Mouse (Mus musculus) liver (tissue): ENCODE measurements around the gene Ccdc180.

ENCODE experiments used
- DNase-seq: peaks from one replicate; pipeline ENCODE4 v3.0.0-alpha.2; 2020; ENCODE audit warnings: mixed read lengths

The Ccdc180 gene

GRCm38 (mm10) chr4:45911876-45912275 is 21.8 kb downstream of the Ccdc180 start:
- DNase-seq: no peak

DNA sequence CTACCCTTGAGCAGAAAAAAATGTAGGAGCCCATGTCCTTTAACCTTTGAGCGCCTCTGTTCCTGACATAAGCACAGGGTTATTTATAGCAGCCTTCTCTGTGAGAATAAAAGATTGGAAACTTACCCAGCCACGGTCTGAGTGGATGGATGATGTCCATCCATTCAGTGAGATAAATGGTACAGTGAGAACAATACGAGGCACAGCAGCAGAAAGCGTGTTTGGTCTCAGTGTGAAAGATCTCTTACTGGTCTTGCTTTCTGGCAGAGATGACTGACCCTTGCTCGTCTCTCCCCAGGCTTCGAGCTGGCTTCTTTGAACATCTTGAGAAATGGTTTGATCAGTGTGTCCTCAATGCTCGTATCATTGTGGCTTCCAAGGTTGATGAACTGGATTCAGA is 27.0 kb downstream of the Ccdc180 start:
- no peak for DNase-seq

GRCm38 (mm10) chr4:45921663-45922435 is 31.7 kb downstream of the Ccdc180 start:
- DNase-seq: no peak

GRCm38 (mm10) chr4:45924011-45924410 is 33.9 kb downstream of the Ccdc180 start:
- no peak for DNase-seq

DNA sequence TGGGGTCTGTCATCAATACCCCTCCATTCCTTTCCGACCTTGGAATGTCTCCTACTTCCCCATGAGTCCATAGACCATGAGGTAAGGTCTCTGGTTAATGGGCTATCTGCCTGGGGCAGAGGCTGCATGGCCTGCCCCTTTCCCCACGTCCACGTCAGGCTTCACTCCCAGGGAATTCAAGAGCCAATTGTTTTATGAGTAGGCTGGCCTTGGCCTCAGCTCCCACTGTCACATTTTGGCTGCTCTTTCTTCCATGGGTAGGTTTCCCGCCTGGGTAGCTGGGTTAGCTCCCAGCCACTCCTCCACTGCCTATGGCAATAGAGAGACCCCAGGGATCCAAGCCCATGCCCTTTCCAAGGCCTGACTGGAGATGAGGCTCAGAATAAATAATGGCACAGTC is 38.5 kb downstream of the Ccdc180 start:
- DNase-seq: no peak

- DNase-seq: peak; percentile 52
Observed at GRCm38 (mm10) chr4:45941628-45942044, 51.5 kb downstream of the Ccdc180 start.

GRCm38 (mm10) chr4:45947729-45948128 is 57.6 kb downstream of the Ccdc180 start:
- no peak for DNase-seq

DNA sequence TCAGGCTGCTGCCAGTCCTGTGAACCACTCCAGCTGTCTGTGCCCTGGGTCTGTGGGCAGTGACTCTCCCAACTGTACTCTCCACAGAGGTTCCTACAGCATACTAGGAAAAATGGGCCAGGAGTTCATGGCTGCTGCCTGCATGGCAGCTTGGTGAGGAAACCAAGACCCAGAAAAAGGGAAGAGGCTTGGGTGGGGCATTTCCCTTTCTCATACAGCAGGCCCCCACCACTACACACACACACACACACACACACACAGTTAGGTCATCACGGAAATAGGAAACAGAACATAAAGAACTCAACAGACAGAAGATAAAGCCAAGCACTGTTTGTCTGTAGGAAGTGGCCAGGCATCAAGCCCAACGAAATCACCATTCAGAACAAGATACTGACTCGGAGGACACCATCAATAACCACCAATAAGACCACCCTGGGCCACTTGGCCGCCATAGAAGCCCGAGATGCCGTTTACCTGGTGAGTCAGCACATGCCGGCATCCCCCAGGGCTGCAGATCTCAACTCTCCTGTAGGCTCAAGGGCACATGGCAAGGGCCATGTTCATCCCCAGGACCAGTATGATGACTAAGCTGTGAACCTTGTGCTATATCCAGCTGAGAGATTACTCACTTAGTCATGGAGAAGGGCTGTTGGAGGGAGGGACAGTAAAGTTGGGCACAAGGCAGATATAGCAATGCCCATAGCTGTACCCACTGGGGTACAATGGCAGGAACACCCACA is 59.2 kb downstream of the Ccdc180 start:
- no peak for DNase-seq

GRCm38 (mm10) chr4:45951830-45952229 is 61.7 kb downstream of the Ccdc180 start:
- DNase-seq: no peak

DNA sequence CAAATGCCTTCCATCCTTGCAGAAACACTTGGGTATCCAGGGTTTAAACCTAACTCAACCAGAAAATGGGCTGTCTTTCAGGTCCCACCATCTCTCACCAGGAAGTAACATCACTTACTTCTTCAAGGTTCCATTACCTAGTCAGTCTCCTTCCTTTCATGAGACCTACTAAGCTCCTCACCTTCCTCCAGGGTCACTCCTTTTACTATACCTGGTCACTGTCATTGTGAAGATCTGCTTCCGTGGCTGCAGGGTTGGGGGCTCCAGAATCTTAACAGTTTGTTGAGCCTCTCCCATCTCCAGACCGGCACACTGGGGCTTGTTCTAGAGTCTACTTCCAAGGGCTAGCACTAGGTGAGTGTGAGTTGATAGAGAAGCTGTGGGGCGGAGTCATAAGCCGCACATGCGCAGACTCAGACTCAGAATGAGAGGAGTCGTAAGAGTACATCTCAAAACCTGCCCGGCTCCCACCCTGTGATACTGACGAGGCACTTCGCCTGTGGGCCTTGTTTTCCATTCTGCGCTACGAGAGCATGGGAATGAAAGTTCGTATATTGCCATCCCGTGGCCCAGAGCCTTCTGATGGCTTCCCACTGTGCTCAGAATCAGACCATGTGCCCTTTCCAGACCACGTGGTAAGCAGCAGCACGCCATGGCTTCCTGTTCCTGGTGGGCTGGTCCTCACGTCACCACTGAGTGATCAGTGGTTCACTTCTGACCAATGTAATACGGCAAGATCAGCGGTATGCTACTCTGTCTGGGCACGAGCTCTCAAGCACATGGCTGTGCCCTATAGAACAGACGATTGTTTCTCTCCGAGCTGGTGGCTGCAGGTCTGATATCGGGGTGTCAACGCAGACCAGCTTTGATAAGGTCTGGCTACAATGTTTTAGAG is 63.2 kb downstream of the Ccdc180 start:
- no peak for DNase-seq

DNA sequence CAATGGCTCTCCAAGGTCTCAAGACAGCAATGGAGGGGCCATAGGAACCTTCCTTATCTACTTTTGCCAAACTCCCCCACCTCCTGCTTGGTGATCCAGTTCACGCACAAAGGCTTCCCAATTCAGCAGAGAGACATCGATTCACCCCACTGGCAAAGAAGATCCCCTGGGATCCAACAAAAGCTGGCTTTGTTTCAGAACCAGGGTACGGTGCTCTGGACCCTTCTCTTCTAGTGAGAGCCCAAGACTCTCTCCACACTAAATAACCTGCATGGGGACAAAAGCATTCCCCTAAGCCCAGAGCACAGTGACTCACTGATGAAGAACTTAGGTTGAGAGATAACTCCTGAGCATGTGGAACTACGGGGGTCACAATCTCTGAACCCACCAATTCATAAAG is 65.1 kb downstream of the Ccdc180 start:
- DNase-seq: no peak

DNA sequence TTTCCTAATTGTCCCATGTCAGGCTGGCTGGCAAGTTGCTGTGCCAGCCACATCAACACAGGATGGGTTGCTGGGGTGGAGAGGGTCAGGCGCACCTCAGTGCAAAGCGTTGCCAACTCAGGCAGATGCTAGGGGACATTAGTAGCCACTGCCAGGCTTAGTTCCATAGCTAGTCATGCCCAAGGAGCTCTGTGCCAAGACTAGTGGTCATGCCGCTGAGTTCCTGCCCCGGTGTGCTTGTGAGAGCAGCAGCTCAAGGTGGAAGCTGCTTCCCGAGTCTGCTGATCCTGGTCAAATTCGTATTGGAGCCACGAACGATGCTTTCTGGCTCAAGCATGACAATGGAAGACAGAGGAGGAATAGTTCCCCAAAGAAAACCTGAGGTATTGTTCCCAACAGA is 66.0 kb downstream of the Ccdc180 start:
- DNase-seq: no peak

DNA sequence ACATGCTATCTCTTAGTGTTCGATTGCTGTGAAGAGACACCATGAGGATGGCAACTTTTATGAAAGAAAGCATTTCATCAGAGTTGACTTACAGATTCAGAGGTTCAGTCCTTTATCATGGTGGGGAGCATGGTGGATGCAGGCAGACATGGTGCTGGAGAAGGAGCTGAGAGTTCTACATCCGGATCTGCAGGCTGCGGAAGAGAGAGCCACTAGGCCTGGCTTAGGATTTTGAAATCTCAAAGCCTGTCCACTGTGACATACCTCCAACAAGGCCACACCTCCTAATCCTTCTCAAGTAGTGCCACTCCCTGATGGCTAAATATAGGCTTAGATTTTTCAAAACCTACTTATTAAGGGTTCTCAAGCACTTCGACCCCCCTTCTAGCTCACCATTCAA is 66.6 kb downstream of the Ccdc180 start:
- DNase-seq: no peak

- DNase-seq: no peak
Observed at GRCm38 (mm10) chr4:45964771-45965439, 74.8 kb downstream of the Ccdc180 start, which contains the start of gene Tdrd7. Gene Tdrd7 (plus strand): TSS chr4:45965334.

DNA sequence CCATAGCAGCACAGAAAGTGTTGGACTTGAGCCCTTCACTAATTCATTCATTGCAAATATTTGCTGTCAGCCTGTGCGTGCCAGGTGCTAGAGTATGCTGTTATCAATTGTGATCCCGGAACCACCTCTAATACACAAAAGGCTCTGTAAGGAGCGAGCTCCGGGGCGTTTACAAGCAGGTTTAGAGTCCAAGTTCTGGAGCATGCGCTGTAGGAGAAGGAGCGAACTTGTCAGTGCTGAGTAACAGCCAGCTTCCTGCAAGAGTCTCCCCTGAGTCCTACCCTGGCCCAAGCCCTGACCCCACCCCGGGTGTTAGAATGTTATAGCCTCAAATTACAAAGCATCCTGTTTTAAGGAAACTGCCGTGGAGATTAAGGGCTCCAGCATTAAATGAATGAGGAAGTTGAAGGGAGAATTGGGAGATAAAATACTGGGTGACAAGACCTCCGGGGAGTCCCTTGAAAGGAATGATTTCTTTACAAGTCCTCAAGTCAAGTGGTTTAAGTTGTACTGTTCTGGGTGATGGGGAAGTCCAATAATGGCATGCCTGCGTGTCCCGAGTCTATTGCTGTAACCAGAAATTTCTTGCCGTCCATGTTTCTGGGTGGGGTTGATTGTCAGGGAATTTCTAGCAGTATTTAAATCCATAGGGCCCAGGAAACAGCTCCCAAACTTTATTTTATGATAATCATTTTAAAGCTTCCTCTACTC is 75.8 kb downstream of the Ccdc180 start:
- DNase-seq: peak; percentile 25

- no peak for DNase-seq
Observed at GRCm38 (mm10) chr4:45966716-45967115, 76.6 kb downstream of the Ccdc180 start.

GRCm38 (mm10) chr4:45967479-45968341 is 77.6 kb downstream of the Ccdc180 start:
- DNase-seq: no peak

- no peak for DNase-seq
Observed at GRCm38 (mm10) chr4:45969051-45969450, 78.9 kb downstream of the Ccdc180 start.

GRCm38 (mm10) chr4:45970048-45970560 is 80.0 kb downstream of the Ccdc180 start:
- no peak for DNase-seq

GRCm38 (mm10) chr4:45971806-45972447 is 81.8 kb downstream of the Ccdc180 start:
- peak; percentile 98 for DNase-seq
